Mouse (Mus musculus) liver, embryonic 15.5 days (tissue): ENCODE measurements around the gene Ankrd33. TPM values are rescaled to one million over a fixed set of nuclear protein-coding genes. Genes with fewer than 3 reads are reported as not detected.

Experiments
- ATAC-seq: fragments of 200-750 bp; cut with Nextera tagmentation; 2 replicates; pipeline ENCODE4 v1.8.0; 2017; ENCODE audit warnings: moderate number of reproducible peaks, mild to moderate bottlenecking, moderate library complexity; ENCODE audit not compliant: insufficient read depth
- H3K27ac ChIP-seq: fragments of 300-500 bp; sonication (generic); replicated peaks from 2 replicates; pipeline ENCODE4 v1.5.1; 2015; ENCODE audit warnings: mild to moderate bottlenecking, inconsistent platforms
- H3K27me3 ChIP-seq: fragments of 300-500 bp; sonication (generic); 2 replicates; pipeline ENCODE4 v1.6.1; 2015; ENCODE audit warnings: mild to moderate bottlenecking, inconsistent platforms
- H3K36me3 ChIP-seq: fragments of 300-500 bp; sonication (generic); replicated peaks from 2 replicates; pipeline ENCODE4 v1.6.1; 2015; ENCODE audit warnings: moderate library complexity, mild to moderate bottlenecking, inconsistent platforms
- H3K4me1 ChIP-seq: fragments of 300-500 bp; sonication (generic); replicated peaks from 2 replicates; pipeline ENCODE4 v1.6.1; 2015; ENCODE audit warnings: inconsistent platforms
- H3K4me2 ChIP-seq: fragments of 300-500 bp; sonication (generic); 2 replicates; pipeline ENCODE4 v1.6.1; 2015; ENCODE audit warnings: moderate library complexity, mild to moderate bottlenecking, inconsistent platforms
- H3K4me3 ChIP-seq: fragments of 300-500 bp; sonication (generic); replicated peaks from 2 replicates; pipeline ENCODE4 v1.5.1; 2015; ENCODE audit warnings: mild to moderate bottlenecking, inconsistent platforms
- H3K9ac ChIP-seq: fragments of 300-500 bp; sonication (generic); 2 replicates; pipeline ENCODE4 v1.6.1; 2015; ENCODE audit warnings: moderate library complexity, mild to moderate bottlenecking, inconsistent platforms
- H3K9me3 ChIP-seq: fragments of 300-500 bp; sonication (generic); replicated peaks from 2 replicates; pipeline ENCODE4 v1.6.1; 2016; ENCODE audit warnings: inconsistent platforms
- WGBS: fragments of 180-500 bp; shearing (Covaris S2); methylation state at CpG from one replicate; pipeline ENCODE4 v1.1.7; 2015; ENCODE audit warnings: mixed read lengths; ENCODE audit not compliant: insufficient replicate concordance; 5-methylcytosine and 5-hydroxymethylcytosine counted together
- polyA plus RNA-seq: library from polyadenylated mRNA; unstranded; fragments of >200 nt; fragmentation: Nextera tagmentation; extraction: Ambion mirVana; gene quantifications from 2 replicates; pipeline ENCODE4 v1.2.1, GENCODE M21; 2015

Gene Ankrd33
- not detected in 2 replicates for polyA plus RNA-seq

DNA sequence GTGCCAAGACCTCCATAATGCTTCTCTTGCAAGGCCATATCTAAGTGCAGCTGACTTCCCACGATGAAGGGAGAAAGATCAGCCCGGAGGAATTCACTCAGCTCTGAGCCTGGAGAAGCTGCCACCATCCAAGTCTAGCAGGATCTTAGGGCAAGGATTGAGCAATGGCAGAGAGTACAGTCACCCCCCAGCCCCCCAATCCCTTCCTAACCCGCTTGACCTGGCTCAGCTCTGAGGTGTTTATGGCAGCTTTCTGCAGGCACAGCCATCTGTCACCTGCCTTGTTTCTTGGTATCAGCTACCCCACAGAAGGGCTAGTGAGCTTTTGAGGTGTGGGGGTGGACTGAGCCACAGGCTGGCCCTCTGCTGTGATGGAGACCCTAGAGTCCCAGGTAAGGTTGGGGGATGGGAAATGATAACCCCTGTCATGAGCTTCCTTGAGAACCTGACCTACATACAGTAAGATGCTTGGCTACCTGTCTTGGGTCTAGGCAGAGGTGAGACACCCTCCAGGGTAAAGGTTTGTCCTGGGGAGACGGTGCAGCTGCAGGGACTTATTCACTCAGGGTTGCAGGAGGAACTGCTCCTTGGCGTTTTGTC, at the start of gene Ankrd33:
Gene Ankrd33, plus strand, starts transcription at position 245 of the 600 bp plus-strand sequence.
- H3K4me1 ChIP-seq = 0 out of 2 replicates have a peak, but pooled peaks cover 5% of the 10 kb centered on the region
- no peaks in the 10 kb centered on the region for H3K36me3 ChIP-seq
- H3K27me3 ChIP-seq = peaks cover 15% of the 10 kb centered on the region; the same call in 1 of the 2 replicates
- H3K4me2 ChIP-seq = no peak within 1 kb of the TSS
- H3K4me3 ChIP-seq = no peak within 1 kb of the TSS
- no peak within 1 kb of the TSS for H3K9ac ChIP-seq
- no peak for ATAC-seq
- 58% methylated on average over 5 of the region's 5 CpGs for WGBS
- H3K27ac ChIP-seq = no peak within 1 kb of the TSS
- no peaks in the 10 kb centered on the region for H3K9me3 ChIP-seq

DNA sequence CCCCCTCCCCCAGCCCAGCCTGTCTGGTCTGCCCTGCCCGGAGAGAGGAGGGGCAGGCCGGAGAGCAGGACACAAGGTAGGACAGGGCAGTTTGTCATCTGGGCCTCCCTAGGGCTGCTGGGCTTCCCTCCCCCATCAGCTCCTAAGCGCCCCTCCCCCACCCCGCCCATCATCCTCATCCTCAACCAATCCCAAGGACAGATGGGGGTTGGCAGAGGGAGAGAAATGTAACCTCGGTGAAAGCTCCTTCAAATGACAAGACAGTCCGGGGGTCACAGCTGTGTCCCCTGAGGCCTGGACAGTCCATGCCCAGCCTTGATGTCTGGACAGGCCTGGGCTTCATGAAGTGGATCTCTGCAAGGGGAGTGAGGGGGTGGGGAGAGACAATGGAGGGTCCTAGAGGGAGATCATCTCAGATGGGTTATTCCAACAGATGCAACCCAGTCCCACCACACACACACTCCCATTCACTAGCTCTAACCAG, 49.1 kb upstream of the Ankrd33 start:
- no peak overlapping the region for H3K27ac ChIP-seq
- H3K9me3 ChIP-seq = no peaks in the 10 kb centered on the region
- WGBS = 43% methylated on average over 6 of the region's 6 CpGs
- ATAC-seq = no peak
- H3K4me2 ChIP-seq = no peak overlapping the region
- H3K4me1 ChIP-seq = peaks cover 27% of the 10 kb centered on the region
- H3K36me3 ChIP-seq = no peaks in the 10 kb centered on the region
- no peak overlapping the region for H3K9ac ChIP-seq
- H3K4me3 ChIP-seq = no peak overlapping the region
- no peaks in the 10 kb centered on the region for H3K27me3 ChIP-seq

DNA sequence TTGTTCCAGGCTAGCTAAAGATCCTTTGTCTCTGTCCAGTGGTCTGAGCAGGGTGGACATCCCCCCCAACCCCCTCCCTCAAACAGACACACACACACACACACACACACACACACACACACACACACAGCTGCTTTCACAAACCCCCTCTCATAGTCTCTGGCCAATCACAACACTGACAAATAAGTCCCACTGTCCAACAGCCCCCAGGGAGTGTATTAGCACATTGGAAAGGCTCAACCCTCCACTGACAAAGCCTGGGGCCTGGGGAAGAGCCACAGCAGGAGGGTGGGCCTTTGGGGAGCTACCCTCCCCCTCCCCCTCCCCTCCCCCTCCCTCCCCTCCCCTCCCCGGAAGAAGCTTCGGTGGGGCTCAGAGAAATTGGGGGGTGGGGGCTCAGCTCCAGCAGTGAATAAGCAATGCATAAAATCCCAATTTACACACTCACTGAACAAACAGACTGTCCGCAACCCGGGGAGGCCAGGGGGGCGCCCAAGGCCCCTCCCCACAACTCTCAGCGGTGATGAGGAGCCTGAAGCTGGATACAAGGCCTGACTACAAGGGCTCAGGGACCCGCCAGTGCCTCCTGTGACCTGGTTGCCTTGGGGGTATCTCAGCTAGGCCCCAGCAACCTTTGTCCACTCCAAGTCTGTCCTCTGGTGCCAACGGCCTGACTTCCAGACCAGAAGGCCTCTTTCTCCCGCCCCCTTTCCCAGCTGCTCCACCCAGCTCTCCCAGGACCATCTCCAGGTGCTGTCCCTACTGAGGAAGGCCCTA, 48.4 kb upstream of the Ankrd33 start:
- Histone ChIP-seq H3K4me1 (peaks cover 27% of the 10 kb centered on the region), H3K27me3 (no peaks in the 10 kb centered on the region), H3K36me3 (no peaks in the 10 kb centered on the region), H3K27ac (no peak overlapping the region), H3K9me3 (no peaks in the 10 kb centered on the region), H3K4me2 (no peak overlapping the region), H3K4me3 (no peak overlapping the region), H3K9ac (no peak overlapping the region)
- 48% methylated on average over 7 of the region's 9 CpGs for WGBS
- ATAC-seq = no peak

DNA sequence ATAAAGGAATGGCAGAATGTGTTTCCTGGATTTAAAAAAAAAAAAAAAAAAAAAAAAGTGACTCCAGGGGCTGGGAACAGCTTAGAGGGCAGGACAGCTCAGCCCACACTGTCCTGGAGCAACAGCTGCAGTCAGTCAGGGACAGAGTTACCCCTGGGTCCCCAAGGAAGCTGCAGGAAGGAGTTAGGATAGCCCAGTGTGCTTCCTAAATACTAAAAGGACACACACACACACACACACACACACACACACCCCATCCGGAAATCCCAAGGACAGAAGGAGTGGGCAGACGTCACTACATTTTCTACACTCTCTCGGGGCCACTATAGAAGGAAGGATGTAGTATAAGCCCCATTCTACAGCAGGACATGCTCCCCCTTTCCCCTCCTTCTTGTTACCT, 47.5 kb upstream of the Ankrd33 start:
- whole genome bisulfite sequencing = 44% methylated on average over 3 of the region's 3 CpGs

DNA sequence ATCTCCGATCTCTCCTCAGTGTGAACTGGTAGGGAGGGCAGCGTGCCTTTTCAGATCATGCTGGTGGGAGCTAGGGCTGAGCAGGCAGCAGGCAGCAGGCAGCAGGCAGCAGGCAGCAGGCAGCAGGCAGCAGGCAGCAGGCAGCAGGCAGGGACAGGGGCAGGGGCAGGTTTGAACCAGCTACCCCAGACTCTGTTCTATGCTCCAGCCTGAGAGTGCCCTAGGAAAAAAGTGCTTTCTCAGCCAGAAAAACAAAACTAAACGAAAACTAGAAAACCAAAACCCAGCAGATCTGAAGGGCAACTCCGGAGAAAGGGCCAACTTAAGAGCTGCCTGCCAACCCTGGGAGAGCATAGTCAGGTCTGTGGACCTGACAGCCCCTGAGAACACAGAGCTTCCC, 46.9 kb upstream of the Ankrd33 start:
- ATAC-seq = no peak
- no peak overlapping the region for H3K9ac ChIP-seq
- peaks cover 35% of the 10 kb centered on the region for H3K4me1 ChIP-seq
- H3K27ac ChIP-seq = no peak overlapping the region
- no peak overlapping the region for H3K4me2 ChIP-seq
- 53% methylated on average over 4 of the region's 4 CpGs for WGBS
- no peak overlapping the region for H3K4me3 ChIP-seq
- no peaks in the 10 kb centered on the region for H3K9me3 ChIP-seq
- no peaks in the 10 kb centered on the region for H3K36me3 ChIP-seq
- no peaks in the 10 kb centered on the region; the same call in 1 of the 2 replicates for H3K27me3 ChIP-seq

More for the DNA sequence above, 47.5 kb upstream of the Ankrd33 start:
- Histone ChIP-seq H3K9me3 (no peaks in the 10 kb centered on the region), H3K36me3 (no peaks in the 10 kb centered on the region), H3K4me1 (peaks cover 30% of the 10 kb centered on the region), H3K27ac (no peak overlapping the region), H3K4me3 (no peak overlapping the region), H3K4me2 (no peak overlapping the region), H3K27me3 (no peaks in the 10 kb centered on the region), H3K9ac (no peak overlapping the region)
- no peak for ATAC-seq

DNA sequence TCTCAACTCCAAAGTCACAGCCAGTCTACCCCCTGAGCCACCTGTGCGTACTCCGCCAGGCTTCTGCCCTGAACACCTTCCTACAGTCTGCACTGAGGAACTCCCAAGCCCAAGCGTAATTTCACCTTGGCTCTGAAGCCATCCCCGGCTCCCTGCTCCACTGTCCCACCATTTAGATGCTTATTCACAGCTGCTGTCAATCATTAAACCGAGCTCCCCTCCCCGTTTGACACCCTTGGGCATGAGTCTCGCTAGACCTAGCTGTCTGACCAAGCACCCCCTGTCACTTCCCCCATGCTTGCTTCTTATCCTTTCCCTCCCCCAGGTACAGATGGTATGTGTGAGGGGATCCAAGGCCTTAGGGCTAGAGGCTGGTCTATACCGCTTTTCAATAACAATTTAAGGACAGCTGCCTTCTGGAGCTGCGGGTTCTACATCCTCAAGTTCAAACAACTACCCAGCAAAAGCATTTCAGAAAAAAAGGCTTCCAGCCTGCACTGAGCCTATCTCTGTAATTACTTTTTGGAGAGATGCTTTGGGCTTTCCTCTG, 45.8 kb upstream of the Ankrd33 start:
- no peak for ATAC-seq
- H3K36me3 ChIP-seq = no peaks in the 10 kb centered on the region
- H3K27me3 ChIP-seq = peaks cover 1% of the 10 kb centered on the region; the same call in 1 of the 2 replicates
- WGBS = 47% methylated on average over 9 of the region's 9 CpGs
- peaks cover 37% of the 10 kb centered on the region for H3K4me1 ChIP-seq
- no peak overlapping the region for H3K9ac ChIP-seq
- no peaks in the 10 kb centered on the region for H3K9me3 ChIP-seq
- no peak overlapping the region for H3K4me2 ChIP-seq
- no peak overlapping the region for H3K4me3 ChIP-seq
- no peak overlapping the region for H3K27ac ChIP-seq

DNA sequence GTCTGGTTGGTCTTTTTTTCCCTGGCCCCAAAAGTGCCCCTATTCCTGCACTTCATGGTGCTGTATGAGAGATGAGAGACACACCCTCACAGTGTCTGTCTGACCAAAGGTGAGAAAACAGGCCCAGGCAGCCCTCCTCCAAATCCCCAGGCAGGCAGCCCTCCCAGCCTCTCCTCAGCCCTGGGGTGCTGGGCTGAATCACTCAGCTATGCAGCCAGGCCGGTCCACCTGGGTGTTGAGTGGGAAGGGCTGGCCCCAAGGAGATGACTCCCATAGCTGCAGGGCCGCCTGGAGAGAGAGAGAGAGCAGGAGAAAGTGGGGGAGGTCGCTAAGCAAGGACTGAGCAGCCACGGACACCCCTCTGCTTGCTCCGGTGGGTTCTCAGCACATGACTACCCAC, 44.8 kb upstream of the Ankrd33 start:
- 48% methylated on average over 5 of the region's 5 CpGs for WGBS
- H3K4me3 ChIP-seq = no peak overlapping the region
- H3K4me2 ChIP-seq = no peak overlapping the region
- H3K9ac ChIP-seq = no peak overlapping the region
- peaks cover 37% of the 10 kb centered on the region for H3K4me1 ChIP-seq
- no peaks in the 10 kb centered on the region for H3K9me3 ChIP-seq
- no peak for ATAC-seq
- no peaks in the 10 kb centered on the region for H3K36me3 ChIP-seq
- peaks cover 12% of the 10 kb centered on the region for H3K27me3 ChIP-seq
- H3K27ac ChIP-seq = no peak overlapping the region

DNA sequence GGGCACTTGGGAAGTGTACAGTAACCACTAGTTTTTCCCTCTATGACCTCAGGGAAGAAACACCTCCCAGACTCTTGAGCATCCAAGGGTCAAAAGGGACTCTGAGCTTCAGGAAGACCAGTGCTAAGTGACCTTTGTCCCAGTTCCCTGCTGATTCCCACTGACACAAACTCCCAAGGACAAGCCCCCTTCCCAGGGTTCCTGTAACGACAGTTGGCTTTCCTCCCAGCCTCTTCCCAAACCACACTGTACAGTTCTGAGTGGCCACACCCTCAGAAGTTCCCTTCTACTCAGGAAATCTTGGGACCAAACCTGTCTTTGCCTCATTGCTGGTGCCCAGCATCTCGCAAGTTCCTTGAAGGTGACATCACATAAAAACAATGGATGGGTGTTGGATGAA, 42.8 kb upstream of the Ankrd33 start:
- 36% methylated on average over 2 of the region's 2 CpGs for WGBS

DNA sequence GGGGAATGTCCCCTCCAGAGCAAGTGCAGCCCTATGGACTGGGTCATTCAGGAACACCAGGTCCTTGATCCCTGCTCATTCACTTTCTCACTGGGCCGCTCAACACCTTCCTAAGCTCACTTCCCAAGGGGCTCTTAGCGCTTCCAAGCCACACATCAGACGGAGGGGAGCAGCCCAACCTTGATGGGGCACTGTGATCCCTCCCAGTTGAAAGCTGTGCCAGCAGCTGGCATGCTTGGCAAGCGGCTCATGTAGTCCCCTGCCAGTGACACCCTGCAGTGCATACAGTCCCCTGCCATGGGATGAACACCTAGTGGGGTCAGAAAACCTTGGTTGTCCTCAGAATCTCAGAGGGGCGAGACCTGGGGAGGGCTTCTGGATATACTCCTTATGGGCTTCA, 41.5 kb upstream of the Ankrd33 start:
- Histone ChIP-seq H3K27ac (no peak overlapping the region), H3K4me1 (peaks cover 39% of the 10 kb centered on the region), H3K9me3 (no peaks in the 10 kb centered on the region), H3K27me3 (peaks cover 45% of the 10 kb centered on the region), H3K9ac (no peak overlapping the region), H3K4me2 (no peak overlapping the region), H3K36me3 (no peaks in the 10 kb centered on the region), H3K4me3 (no peak overlapping the region)
- ATAC-seq = no peak
- 55% methylated on average over 5 of the region's 5 CpGs for WGBS

More for the DNA sequence above, 42.8 kb upstream of the Ankrd33 start:
- Histone ChIP-seq H3K27me3 (peaks cover 31% of the 10 kb centered on the region), H3K4me1 (peaks cover 39% of the 10 kb centered on the region), H3K9me3 (no peaks in the 10 kb centered on the region), H3K9ac (no peak overlapping the region), H3K4me2 (no peak overlapping the region), H3K36me3 (no peaks in the 10 kb centered on the region), H3K4me3 (no peak overlapping the region), H3K27ac (no peak overlapping the region)
- no peak for ATAC-seq

DNA sequence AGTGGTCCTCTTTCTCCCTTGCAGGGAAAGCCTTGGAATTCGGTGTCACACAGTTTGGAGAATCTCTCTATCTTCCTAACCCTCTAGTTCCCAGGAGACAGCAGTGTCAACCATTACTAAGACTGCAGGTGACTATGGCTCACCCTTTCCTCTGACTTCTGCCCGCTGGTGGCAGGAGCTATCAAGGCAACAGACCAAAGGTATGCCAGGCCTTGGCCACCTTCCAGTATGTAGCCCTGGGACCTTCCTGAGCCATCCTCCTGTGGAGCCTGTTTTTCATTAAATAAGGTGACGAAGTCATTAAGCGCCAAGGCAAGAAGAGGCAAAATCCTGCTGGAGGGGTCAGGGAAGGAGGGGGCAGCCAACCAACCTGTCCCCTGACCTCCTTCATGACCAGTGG, 40.4 kb upstream of the Ankrd33 start:
- H3K4me1 ChIP-seq = peaks cover 34% of the 10 kb centered on the region
- peaks cover 55% of the 10 kb centered on the region for H3K27me3 ChIP-seq
- ATAC-seq = no peak
- WGBS = 71% methylated on average over 4 of the region's 4 CpGs
- no peak overlapping the region for H3K4me2 ChIP-seq
- no peak overlapping the region for H3K27ac ChIP-seq
- no peak overlapping the region for H3K9ac ChIP-seq
- H3K36me3 ChIP-seq = no peaks in the 10 kb centered on the region
- H3K9me3 ChIP-seq = no peaks in the 10 kb centered on the region
- H3K4me3 ChIP-seq = no peak overlapping the region

DNA sequence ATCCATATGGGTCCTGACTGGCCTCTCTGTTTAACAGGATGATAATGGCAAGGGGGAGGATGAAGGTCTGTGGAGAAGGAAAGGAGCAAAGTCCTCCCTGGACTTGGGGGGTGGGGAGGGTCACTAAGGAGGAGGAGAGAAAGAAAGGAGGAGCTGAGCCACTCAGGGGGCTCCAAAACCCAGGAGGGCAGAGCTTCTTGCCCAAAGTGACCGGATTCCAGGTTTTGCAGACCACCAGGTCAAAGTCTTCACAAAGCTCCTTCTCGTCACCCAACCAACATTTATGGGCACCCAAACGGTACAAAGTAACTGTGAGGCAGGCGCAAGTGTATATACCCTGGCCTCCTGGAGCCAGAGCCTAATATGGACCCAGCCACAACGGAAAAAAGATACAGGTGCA, 39.9 kb upstream of the Ankrd33 start:
- H3K4me3 ChIP-seq = no peak overlapping the region
- 57% methylated on average over 5 of the region's 5 CpGs for WGBS
- no peak overlapping the region for H3K4me2 ChIP-seq
- H3K36me3 ChIP-seq = no peaks in the 10 kb centered on the region
- H3K27me3 ChIP-seq = peaks cover 60% of the 10 kb centered on the region
- ATAC-seq = no peak
- no peak overlapping the region for H3K27ac ChIP-seq
- peaks cover 30% of the 10 kb centered on the region for H3K4me1 ChIP-seq
- H3K9ac ChIP-seq = no peak overlapping the region
- H3K9me3 ChIP-seq = no peaks in the 10 kb centered on the region
